Mouse (Mus musculus): ENCODE results near the gene Ugt1a9. TPM values are rescaled to one million over a fixed set of nuclear protein-coding genes. Genes with fewer than 3 reads are reported as not detected.

Ugt1a9 gene
- total and polyA plus RNA-seq, 3 experiments, result not detected

GRCm38 (mm10) chr1:88230981-88231802, 160.6 kb downstream of the Ugt1a9 start:
- 66% methylated on average over 6 of the region's 6 CpGs for WGBS
- no peak overlapping the region for H3K27ac ChIP-seq
- H3K9ac ChIP-seq (ENCODE audit: low read depth, low read length), result no peak overlapping the region
- no peaks in the 10 kb centered on the region for H3K4me1 ChIP-seq (ENCODE audit: control insufficient read depth, insufficient read depth, low read length)
- no peak overlapping the region for H3K4me3 ChIP-seq
- H3K79me2 ChIP-seq (replicated peaks; ENCODE audit: control insufficient read depth, insufficient read depth, low read length), result no peaks in the 10 kb centered on the region
- no peaks in the 10 kb centered on the region for H3K27me3 ChIP-seq (ENCODE audit: control insufficient read depth, insufficient read depth, low read length)
- intact Hi-C loops (cut with DNase I), result no loop called here
- peak in 1 of 2 experiments; percentile 10 for DNase-seq
- no peak for TF ChIP-seq CTCF (IDR thresholded peaks at IDR 0.05)
- no peak for TF ChIP-seq POLR2A (IDR thresholded peaks at IDR 0.05; ENCODE audit: insufficient read depth, low read depth, low read length)
- no peak for TF ChIP-seq EP300 (IDR thresholded peaks at IDR 0.05; ENCODE audit: insufficient read depth, low read depth, low read length)
- no peaks in the 10 kb centered on the region for H3K36me3 ChIP-seq (ENCODE audit: control insufficient read depth, insufficient read depth, low read length)

- Histone ChIP-seq H3K27me3 (ENCODE audit: control insufficient read depth, insufficient read depth, low read length) (no peaks in the 10 kb centered on the region), H3K36me3 (ENCODE audit: control insufficient read depth, insufficient read depth, low read length) (no peaks in the 10 kb centered on the region), H3K79me2 (replicated peaks; ENCODE audit: control insufficient read depth, insufficient read depth, low read length) (no peaks in the 10 kb centered on the region), H3K9ac (ENCODE audit: low read depth, low read length) (no peak overlapping the region), H3K4me3 (no peak overlapping the region), H3K4me1 (ENCODE audit: control insufficient read depth, insufficient read depth, low read length) (no peaks in the 10 kb centered on the region), H3K27ac (no peak overlapping the region)
- WGBS, result 60% methylated on average over 7 of the region's 7 CpGs
- intact Hi-C loops (cut with DNase I), result no loop called here
- DNase-seq, result peak in 1 of 2 experiments; percentile 23
- TF ChIP-seq CTCF (IDR thresholded peaks at IDR 0.05), result no peak
- TF ChIP-seq EP300 (IDR thresholded peaks at IDR 0.05; ENCODE audit: insufficient read depth, low read depth, low read length), result no peak
- TF ChIP-seq POLR2A (IDR thresholded peaks at IDR 0.05; ENCODE audit: insufficient read depth, low read depth, low read length), result no peak
Measured at GRCm38 (mm10) chr1:88231803-88232499, 161.4 kb downstream of the Ugt1a9 start.

GRCm38 (mm10) chr1:88232664-88233380, 162.2 kb downstream of the Ugt1a9 start:
- H3K27ac ChIP-seq, result no peak overlapping the region
- DNase-seq, result peak in 1 of 2 experiments; percentile 30
- no peaks in the 10 kb centered on the region for H3K27me3 ChIP-seq (ENCODE audit: control insufficient read depth, insufficient read depth, low read length)
- H3K9ac ChIP-seq (ENCODE audit: low read depth, low read length), result no peak overlapping the region
- TF ChIP-seq CTCF (IDR thresholded peaks at IDR 0.05) (no peak), EP300 (IDR thresholded peaks at IDR 0.05; ENCODE audit: insufficient read depth, low read depth, low read length) (no peak), POLR2A (IDR thresholded peaks at IDR 0.05; ENCODE audit: insufficient read depth, low read depth, low read length) (no peak)
- H3K36me3 ChIP-seq (ENCODE audit: control insufficient read depth, insufficient read depth, low read length), result no peaks in the 10 kb centered on the region
- 48% methylated on average over 3 of the region's 3 CpGs for WGBS
- no peak overlapping the region for H3K4me3 ChIP-seq
- intact Hi-C loops (cut with DNase I), result no loop called here
- H3K4me1 ChIP-seq (ENCODE audit: control insufficient read depth, insufficient read depth, low read length), result no peaks in the 10 kb centered on the region
- no peaks in the 10 kb centered on the region for H3K79me2 ChIP-seq (replicated peaks; ENCODE audit: control insufficient read depth, insufficient read depth, low read length)

GRCm38 (mm10) chr1:88233421-88234247, 163.0 kb downstream of the Ugt1a9 start:
- H3K27me3 ChIP-seq (ENCODE audit: control insufficient read depth, insufficient read depth, low read length), result no peaks in the 10 kb centered on the region
- WGBS, result 59% methylated on average over 14 of the region's 14 CpGs
- DNase-seq, result peak in 1 of 2 experiments; percentile 37
- no peak overlapping the region for H3K27ac ChIP-seq
- no peak overlapping the region for H3K4me3 ChIP-seq
- H3K9ac ChIP-seq (ENCODE audit: low read depth, low read length), result no peak overlapping the region
- intact Hi-C loops (cut with DNase I), result no loop called here
- no peak for TF ChIP-seq POLR2A (IDR thresholded peaks at IDR 0.05; ENCODE audit: insufficient read depth, low read depth, low read length)
- no peak for TF ChIP-seq EP300 (IDR thresholded peaks at IDR 0.05; ENCODE audit: insufficient read depth, low read depth, low read length)
- no peak for TF ChIP-seq CTCF (IDR thresholded peaks at IDR 0.05)
- no peaks in the 10 kb centered on the region for H3K36me3 ChIP-seq (ENCODE audit: control insufficient read depth, insufficient read depth, low read length)
- no peaks in the 10 kb centered on the region for H3K79me2 ChIP-seq (replicated peaks; ENCODE audit: control insufficient read depth, insufficient read depth, low read length)
- H3K4me1 ChIP-seq (ENCODE audit: control insufficient read depth, insufficient read depth, low read length), result no peaks in the 10 kb centered on the region

- no peak overlapping the region for H3K27ac ChIP-seq
- H3K36me3 ChIP-seq (ENCODE audit: control insufficient read depth, insufficient read depth, low read length), result no peaks in the 10 kb centered on the region
- TF ChIP-seq EP300 (IDR thresholded peaks at IDR 0.05; ENCODE audit: insufficient read depth, low read depth, low read length), result no peak
- no peak for TF ChIP-seq CTCF (IDR thresholded peaks at IDR 0.05)
- TF ChIP-seq POLR2A (IDR thresholded peaks at IDR 0.05; ENCODE audit: insufficient read depth, low read depth, low read length), result no peak
- no peaks in the 10 kb centered on the region for H3K27me3 ChIP-seq (ENCODE audit: control insufficient read depth, insufficient read depth, low read length)
- no peak overlapping the region for H3K4me3 ChIP-seq
- WGBS, result 57% methylated on average over 4 of the region's 4 CpGs
- H3K79me2 ChIP-seq (replicated peaks; ENCODE audit: control insufficient read depth, insufficient read depth, low read length), result no peaks in the 10 kb centered on the region
- no peak overlapping the region for H3K9ac ChIP-seq (ENCODE audit: low read depth, low read length)
- no peaks in the 10 kb centered on the region for H3K4me1 ChIP-seq (ENCODE audit: control insufficient read depth, insufficient read depth, low read length)
- no peak for DNase-seq
- intact Hi-C loops (cut with DNase I), result no loop called here
Measured at GRCm38 (mm10) chr1:88234248-88234610, 163.6 kb downstream of the Ugt1a9 start.
